Mouse (Mus musculus) embryonic facial prominence, embryonic 12.5 days (tissue): ENCODE measurements around the gene Atf7ip. TPM values are rescaled to one million over a fixed set of nuclear protein-coding genes. Genes with fewer than 3 reads are reported as not detected.

Experiments
- ATAC-seq: fragments of 200-750 bp; cut with Nextera tagmentation; 2 replicates; pipeline ENCODE4 v1.8.0; 2017; ENCODE audit not compliant: insufficient number of reproducible peaks, insufficient read depth, low FRiP score, low TSS enrichment
- H3K27ac ChIP-seq: fragments of 300-500 bp; sonication (generic); 2 replicates; pipeline ENCODE4 v1.5.1; 2016; ENCODE audit warnings: mild to moderate bottlenecking
- H3K27me3 ChIP-seq: fragments of 300-500 bp; sonication (generic); 2 replicates; pipeline ENCODE4 v1.6.1; 2016; ENCODE audit warnings: mild to moderate bottlenecking, moderate library complexity
- H3K36me3 ChIP-seq: fragments of 300-500 bp; sonication (generic); 2 replicates; pipeline ENCODE4 v1.6.1; 2016; ENCODE audit warnings: mild to moderate bottlenecking
- H3K4me1 ChIP-seq: fragments of 300-500 bp; sonication (generic); 2 replicates; pipeline ENCODE4 v1.6.1; 2016
- H3K4me2 ChIP-seq: fragments of 300-500 bp; sonication (generic); replicated peaks from 2 replicates; pipeline ENCODE4 v1.6.1; 2016; ENCODE audit warnings: mild to moderate bottlenecking, moderate library complexity
- H3K4me3 ChIP-seq: fragments of 300-500 bp; sonication (generic); 2 replicates; pipeline ENCODE4 v1.5.1; 2016; ENCODE audit warnings: mild to moderate bottlenecking
- H3K9ac ChIP-seq: fragments of 300-500 bp; sonication (generic); 2 replicates; pipeline ENCODE4 v1.6.1; 2016; ENCODE audit warnings: mild to moderate bottlenecking, moderate library complexity
- H3K9me3 ChIP-seq: fragments of 300-500 bp; sonication (generic); 2 replicates; pipeline ENCODE4 v1.6.1; 2016; ENCODE audit warnings: mild to moderate bottlenecking, moderate library complexity
- WGBS: fragments of 180-500 bp; shearing (Covaris S2); methylation state at CpG from one replicate; pipeline ENCODE4 v1.1.7; 2016; 5-methylcytosine and 5-hydroxymethylcytosine counted together
- polyA plus RNA-seq: library from polyadenylated mRNA; unstranded; fragments of >200 nt; fragmentation: Nextera tagmentation; extraction: Ambion mirVana; gene quantifications from 2 replicates; pipeline ENCODE4 v1.2.1, GENCODE M21; 2016

Atf7ip gene
- polyA plus RNA-seq, 1 experiment from 2014 or later, result 55.1 TPM

DNA sequence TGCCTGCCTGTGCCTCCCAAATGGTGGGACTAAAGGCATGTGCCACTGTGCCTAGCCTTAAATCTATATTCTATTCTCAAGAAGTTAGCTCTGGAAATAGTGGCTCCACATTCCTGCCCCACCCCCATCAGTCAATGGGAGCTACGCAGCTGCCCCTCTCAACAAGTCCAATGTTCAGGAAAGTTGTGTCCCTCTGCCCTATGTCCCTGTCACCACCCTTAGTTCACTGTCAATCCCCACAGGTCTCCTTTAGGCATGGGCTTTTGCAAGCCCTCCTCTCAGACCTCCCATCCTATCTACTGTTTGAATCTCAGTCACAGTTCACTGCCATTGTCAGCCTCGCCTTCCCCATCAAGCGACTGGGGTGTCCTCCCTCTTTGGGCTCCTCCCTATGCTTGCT lies 127.2 kb downstream of the Atf7ip start:
- no peak for ATAC-seq
- Histone ChIP-seq H3K4me3 (no peak overlapping the region), H3K36me3 (no peaks in the 10 kb centered on the region), H3K4me1 (no peaks in the 10 kb centered on the region), H3K9me3 (no peaks in the 10 kb centered on the region), H3K27me3 (no peaks in the 10 kb centered on the region), H3K4me2 (no peak overlapping the region), H3K27ac (no peak overlapping the region), H3K9ac (no peak overlapping the region)
- WGBS, result 89% methylated on average over 3 of the region's 3 CpGs

DNA sequence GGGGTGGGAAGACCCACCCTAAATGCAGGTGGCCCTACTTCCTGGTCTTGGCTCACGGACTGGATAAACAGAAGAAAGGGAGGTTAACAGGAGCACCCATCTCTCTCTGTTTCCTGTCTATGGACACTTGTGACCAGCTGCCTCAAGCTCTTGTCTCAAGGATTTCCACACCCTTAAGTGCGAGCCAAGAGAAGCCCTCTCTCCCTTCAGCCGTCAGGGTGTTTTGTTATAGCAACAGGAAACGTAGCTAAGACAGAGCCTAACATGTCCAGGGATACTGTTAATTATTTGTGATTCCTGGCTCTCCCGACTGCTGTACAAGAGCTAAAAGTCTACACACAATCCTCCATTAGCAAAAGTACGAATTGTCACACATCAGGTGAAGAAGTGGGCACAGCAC lies 127.8 kb downstream of the Atf7ip start:
- Histone ChIP-seq H3K36me3 (no peaks in the 10 kb centered on the region), H3K4me1 (no peaks in the 10 kb centered on the region), H3K9ac (no peak overlapping the region), H3K4me2 (no peak overlapping the region), H3K27me3 (no peaks in the 10 kb centered on the region), H3K27ac (no peak overlapping the region), H3K4me3 (no peak overlapping the region), H3K9me3 (no peaks in the 10 kb centered on the region)
- 71% methylated on average over 6 of the region's 6 CpGs for WGBS
- no peak for ATAC-seq

GRCm38 (mm10) chr6:136634982-136635381 lies 129.0 kb downstream of the Atf7ip start:
- no peak overlapping the region for H3K4me2 ChIP-seq
- no peak overlapping the region for H3K4me3 ChIP-seq
- H3K9ac ChIP-seq, result no peak overlapping the region
- H3K27me3 ChIP-seq, result no peaks in the 10 kb centered on the region
- no peak overlapping the region for H3K27ac ChIP-seq
- H3K4me1 ChIP-seq, result no peaks in the 10 kb centered on the region
- no peaks in the 10 kb centered on the region for H3K9me3 ChIP-seq
- WGBS, result 62% methylated on average over 3 of the region's 3 CpGs
- no peak for ATAC-seq
- no peaks in the 10 kb centered on the region for H3K36me3 ChIP-seq

DNA sequence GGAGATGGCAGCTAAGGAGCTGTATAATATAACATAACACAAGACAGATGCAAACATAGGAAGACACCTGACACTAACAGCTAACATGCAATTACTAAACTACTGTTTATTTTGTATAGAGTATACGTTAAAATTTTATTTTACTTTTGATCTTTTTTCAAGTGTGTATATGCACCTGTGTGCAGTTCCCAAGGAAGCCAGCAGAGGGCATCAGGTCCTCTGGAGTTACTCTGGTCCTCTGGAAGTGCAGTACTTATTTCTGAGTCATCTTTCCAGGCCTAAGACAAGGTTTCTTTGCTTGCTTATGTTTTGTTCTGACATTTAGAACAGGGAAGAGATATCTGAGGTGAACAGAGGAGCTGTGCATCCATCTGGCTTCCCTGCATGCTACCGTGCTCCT lies 138.2 kb downstream of the Atf7ip start:
- Histone ChIP-seq H3K4me3 (no peak overlapping the region), H3K27me3 (no peaks in the 10 kb centered on the region), H3K4me2 (no peak overlapping the region), H3K36me3 (no peaks in the 10 kb centered on the region), H3K4me1 (peaks cover 4% of the 10 kb centered on the region; the same call in 1 of the 2 replicates), H3K27ac (no peak overlapping the region), H3K9ac (no peak overlapping the region), H3K9me3 (0 out of 2 replicates have a peak, but pooled peaks cover 10% of the 10 kb centered on the region)
- 93% methylated on average over 2 of the region's 2 CpGs for WGBS
- no peak for ATAC-seq

- H3K27me3 ChIP-seq, result no peaks in the 10 kb centered on the region
- H3K4me2 ChIP-seq, result no peak overlapping the region
These were observed 139.8 kb downstream of the Atf7ip start for GRCm38 (mm10) chr6:136645754-136646153.

GRCm38 (mm10) chr6:136646207-136646606 lies 140.2 kb downstream of the Atf7ip start:
- no peak for ATAC-seq
- H3K27me3 ChIP-seq, result no peaks in the 10 kb centered on the region
- H3K4me2 ChIP-seq, result no peak overlapping the region
- no peak overlapping the region for H3K27ac ChIP-seq
- peaks cover 4% of the 10 kb centered on the region; the same call in 1 of the 2 replicates for H3K4me1 ChIP-seq
- 0 out of 2 replicates have a peak, but pooled peaks cover 10% of the 10 kb centered on the region for H3K9me3 ChIP-seq
- H3K9ac ChIP-seq, result no peak overlapping the region
- H3K36me3 ChIP-seq, result no peaks in the 10 kb centered on the region
- WGBS, result 29% methylated on average over 6 of the region's 6 CpGs
- no peak overlapping the region for H3K4me3 ChIP-seq

More at GRCm38 (mm10) chr6:136645754-136646153, 139.8 kb downstream of the Atf7ip start:
- H3K27ac ChIP-seq, result no peak overlapping the region
- H3K9ac ChIP-seq, result no peak overlapping the region
- H3K9me3 ChIP-seq, result 0 out of 2 replicates have a peak, but pooled peaks cover 10% of the 10 kb centered on the region
- H3K4me3 ChIP-seq, result no peak overlapping the region
- no peaks in the 10 kb centered on the region for H3K36me3 ChIP-seq
- peaks cover 4% of the 10 kb centered on the region; the same call in 1 of the 2 replicates for H3K4me1 ChIP-seq
- WGBS, result 49% methylated on average over 9 of the region's 9 CpGs
- no peak for ATAC-seq

DNA sequence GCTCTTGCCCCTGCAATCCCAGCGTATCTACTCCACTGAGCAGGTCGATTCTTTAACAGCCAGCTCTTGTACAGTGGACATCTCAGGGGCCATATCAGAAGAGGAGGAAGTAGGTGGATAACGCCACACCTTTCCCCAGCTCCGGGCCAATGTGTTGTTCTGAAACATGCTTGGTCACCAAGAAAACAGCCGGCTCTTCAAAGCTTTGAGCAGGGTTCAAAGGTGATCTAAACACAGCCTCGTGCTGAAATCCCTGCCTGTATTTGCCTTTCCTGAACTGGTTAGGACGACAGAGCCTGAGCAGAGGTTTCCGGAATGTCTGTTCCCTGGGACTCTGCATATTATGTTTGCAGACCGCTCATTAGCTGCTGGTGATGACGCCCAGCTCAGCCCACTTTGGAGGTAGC lies 141.5 kb downstream of the Atf7ip start:
- Histone ChIP-seq H3K9me3 (0 out of 2 replicates have a peak, but pooled peaks cover 10% of the 10 kb centered on the region), H3K27ac (no peak overlapping the region), H3K4me3 (no peak overlapping the region), H3K4me1 (peaks cover 4% of the 10 kb centered on the region; the same call in 1 of the 2 replicates), H3K36me3 (no peaks in the 10 kb centered on the region), H3K27me3 (no peaks in the 10 kb centered on the region), H3K4me2 (no peak overlapping the region), H3K9ac (no peak overlapping the region)
- WGBS, result 55% methylated on average over 10 of the region's 10 CpGs
- no peak for ATAC-seq

DNA sequence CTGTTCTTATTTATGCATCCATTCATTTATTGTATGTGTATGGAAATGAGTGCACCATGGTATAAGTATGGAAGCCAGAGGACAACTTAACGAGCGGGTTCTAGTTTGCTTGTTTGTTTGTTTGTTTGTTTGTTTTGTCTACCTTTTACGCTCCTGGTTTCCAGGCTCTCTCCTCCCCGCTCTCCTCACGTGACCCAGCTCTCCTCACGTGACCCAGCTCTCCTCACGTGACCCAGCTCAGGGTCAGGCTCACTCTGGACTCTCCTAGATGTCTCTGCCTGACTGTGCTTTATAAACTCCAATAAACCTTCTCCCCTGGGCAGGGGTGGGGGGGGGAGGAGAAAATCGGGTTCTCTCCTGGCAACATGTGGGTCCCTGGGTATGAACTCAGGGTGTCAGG lies 144.7 kb downstream of the Atf7ip start:
- no peak overlapping the region for H3K27ac ChIP-seq
- H3K4me2 ChIP-seq, result no peak overlapping the region
- no peak overlapping the region for H3K9ac ChIP-seq
- H3K36me3 ChIP-seq, result no peaks in the 10 kb centered on the region
- no peak for ATAC-seq
- peaks cover 3% of the 10 kb centered on the region; the same call in 1 of the 2 replicates for H3K4me1 ChIP-seq
- no peak overlapping the region for H3K4me3 ChIP-seq
- no peaks in the 10 kb centered on the region for H3K27me3 ChIP-seq
- WGBS, result 85% methylated on average over 8 of the region's 8 CpGs
- H3K9me3 ChIP-seq, result no peaks in the 10 kb centered on the region

GRCm38 (mm10) chr6:136653331-136653730 lies 147.4 kb downstream of the Atf7ip start:
- Histone ChIP-seq H3K4me1 (no peaks in the 10 kb centered on the region), H3K36me3 (no peaks in the 10 kb centered on the region), H3K4me3 (no peak overlapping the region), H3K9ac (no peak overlapping the region), H3K4me2 (no peak overlapping the region), H3K27me3 (no peaks in the 10 kb centered on the region), H3K27ac (no peak overlapping the region), H3K9me3 (no peaks in the 10 kb centered on the region)
- ATAC-seq, result no peak
- WGBS, result 71% methylated on average over 5 of the region's 5 CpGs

DNA sequence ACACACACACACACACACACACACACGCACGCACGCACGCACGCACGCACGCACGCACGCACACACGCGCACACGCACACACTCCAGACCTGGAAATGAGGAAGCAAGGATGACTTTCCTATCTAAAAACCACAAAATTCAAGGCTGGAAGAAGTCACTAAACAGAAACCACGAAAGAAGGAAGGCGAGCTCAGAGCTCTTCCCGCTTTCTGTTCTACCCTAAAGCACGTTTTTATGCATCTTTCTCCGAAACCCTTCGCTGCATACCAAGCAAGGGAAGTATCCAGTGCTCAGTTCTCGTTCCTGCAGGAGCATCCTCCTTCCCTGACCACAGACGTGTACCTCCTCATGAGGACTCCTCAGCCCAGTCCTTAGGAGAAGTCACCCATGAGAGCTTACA lies 148.5 kb downstream of the Atf7ip start:
- no peaks in the 10 kb centered on the region for H3K36me3 ChIP-seq
- H3K4me1 ChIP-seq, result no peaks in the 10 kb centered on the region
- H3K9ac ChIP-seq, result no peak overlapping the region
- ATAC-seq, result no peak
- no peak overlapping the region for H3K4me2 ChIP-seq
- no peak overlapping the region for H3K4me3 ChIP-seq
- H3K27ac ChIP-seq, result no peak overlapping the region
- 94% methylated on average over 20 of the region's 20 CpGs for WGBS
- no peaks in the 10 kb centered on the region for H3K27me3 ChIP-seq
- no peaks in the 10 kb centered on the region for H3K9me3 ChIP-seq

- 78% methylated on average over 11 of the region's 11 CpGs for WGBS
- Histone ChIP-seq H3K27me3 (peaks cover 10% of the 10 kb centered on the region), H3K4me1 (no peaks in the 10 kb centered on the region), H3K9ac (no peak overlapping the region), H3K9me3 (no peaks in the 10 kb centered on the region), H3K4me3 (no peak overlapping the region), H3K27ac (no peak overlapping the region), H3K4me2 (peak overlapping the region; percentile 19), H3K36me3 (no peaks in the 10 kb centered on the region)
- no peak for ATAC-seq
These were observed 149.8 kb downstream of the Atf7ip start for GRCm38 (mm10) chr6:136655786-136656185.

GRCm38 (mm10) chr6:136658303-136658702 lies 152.3 kb downstream of the Atf7ip start:
- Histone ChIP-seq H3K4me3 (no peak overlapping the region), H3K27me3 (peaks cover 30% of the 10 kb centered on the region), H3K4me1 (peaks cover 5% of the 10 kb centered on the region; the same call in 1 of the 2 replicates), H3K27ac (no peak overlapping the region), H3K36me3 (no peaks in the 10 kb centered on the region), H3K9ac (no peak overlapping the region), H3K4me2 (no peak overlapping the region), H3K9me3 (no peaks in the 10 kb centered on the region)
- no peak for ATAC-seq
- WGBS, result 82% methylated on average over 4 of the region's 4 CpGs
